Mouse (Mus musculus) spleen, adult 2 months (tissue): ENCODE measurements around the gene Gpx1.

ENCODE experiments used
- CTCF ChIP-seq: fragments of 200-500 bp; IDR thresholded peaks from 2 replicates; pipeline ENCODE4 v1.5.1; 2011; ENCODE audit warnings: mild to moderate bottlenecking, inconsistent platforms; ENCODE audit not compliant: insufficient read depth, insufficient read length, insufficient replicate concordance; ENCODE audit errors: extremely low read depth
- POLR2A ChIP-seq: fragments of 200-500 bp; IDR thresholded peaks from 2 replicates; pipeline ENCODE4 v1.6.1; 2011; ENCODE audit warnings: low read depth, low read length, inconsistent platforms

DNA sequence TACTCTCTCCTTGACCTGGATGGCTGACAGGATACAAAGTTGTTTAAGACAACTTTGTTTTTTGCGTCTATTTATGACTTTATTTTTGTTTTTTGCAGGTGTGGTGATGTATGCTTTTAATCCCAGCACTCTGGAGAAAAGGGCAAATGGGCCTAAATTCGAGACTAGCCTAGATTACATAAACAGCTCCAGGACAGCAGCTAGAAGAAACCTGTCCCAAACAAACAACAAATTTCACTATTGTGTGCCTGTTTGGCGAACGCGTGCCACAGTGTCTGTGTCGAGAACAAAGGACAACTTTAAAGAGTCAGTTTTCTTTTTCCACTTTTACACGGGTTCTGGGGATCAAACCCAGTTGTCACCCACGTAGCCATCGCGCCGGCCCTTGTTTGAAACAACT lies 8.3 kb downstream of the Gpx1 start:
- TF ChIP-seq CTCF (no peak), POLR2A (no peak)
